Mouse (Mus musculus) adrenal gland, postnatal 10 days (tissue): ENCODE measurements around the gene Mylk4. TPM values are rescaled to one million over a fixed set of nuclear protein-coding genes. Genes with fewer than 3 reads are reported as not detected.

Experiments
- total RNA-seq, 2 experiments: library from RNA; stranded (reverse); gene quantifications; 2 replicates each; pipeline ENCODE4 v1.2.3; 2021

Gene Mylk4
- total RNA-seq, 2 experiments from 2014 or later = 4.5 to 17.1 TPM

Other genes with a start within 250 kb of the Mylk4 start
- gene Wrnip1, start 18.1 kb upstream of the Mylk4 start, total RNA-seq = 10 to 100 TPM; 36.3 to 39.9 TPM
- gene D930007J09Rik, start 18.9 kb upstream of the Mylk4 start, total RNA-seq = not detected
- 10 to 100 TPM; 43.8 to 67.3 TPM for gene Serpinb1a, start 67.2 kb upstream of the Mylk4 start, total RNA-seq
- gene Serpinb1c, start 114.3 kb upstream of the Mylk4 start, total RNA-seq = under 1 TPM in 1 of 2 experiments, not detected in 1; 0.42 TPM
- gene Serpinb6b, start 181.3 kb upstream of the Mylk4 start, total RNA-seq = 10 to 100 TPM; 20.1 to 32.0 TPM
- gene Serpinb9, start 219.3 kb upstream of the Mylk4 start, total RNA-seq = 10 to 100 TPM; 12.9 to 16.3 TPM
- not detected for gene Serpinb9b, start 243.5 kb upstream of the Mylk4 start, total RNA-seq